Mouse (Mus musculus) liver, embryonic 13.5 days (tissue): Measurements from ENCODE around the gene L3mbtl1. TPM values are rescaled to one million over a fixed set of nuclear protein-coding genes. Genes with fewer than 3 reads are reported as not detected.

ENCODE experiments used
- ATAC-seq: fragments of 200-750 bp; cut with Nextera tagmentation; 2 replicates; pipeline ENCODE4 v1.8.0; 2017; ENCODE audit warnings: low read depth, mild to moderate bottlenecking, moderate number of reproducible peaks, moderate library complexity
- DNase-seq: peaks from one replicate; pipeline ENCODE4 v3.0.0; 2022
- H3K27ac ChIP-seq: fragments of 300-500 bp; sonication (generic); 2 replicates; pipeline ENCODE4 v1.5.1; 2015; ENCODE audit warnings: moderate library complexity, mild to moderate bottlenecking, inconsistent platforms
- H3K27me3 ChIP-seq: fragments of 300-500 bp; sonication (generic); 2 replicates; pipeline ENCODE4 v1.6.1; 2015; ENCODE audit warnings: mild to moderate bottlenecking, inconsistent platforms
- H3K36me3 ChIP-seq: fragments of 300-500 bp; sonication (generic); 2 replicates; pipeline ENCODE4 v1.6.1; 2015; ENCODE audit warnings: mild to moderate bottlenecking, inconsistent platforms
- H3K4me1 ChIP-seq: fragments of 300-500 bp; sonication (generic); replicated peaks from 2 replicates; pipeline ENCODE4 v1.6.1; 2015; ENCODE audit warnings: inconsistent platforms
- H3K4me2 ChIP-seq: fragments of 300-500 bp; sonication (generic); 2 replicates; pipeline ENCODE4 v1.6.1; 2015; ENCODE audit warnings: inconsistent platforms, mild to moderate bottlenecking, moderate library complexity
- H3K4me3 ChIP-seq: fragments of 300-500 bp; sonication (generic); replicated peaks from 2 replicates; pipeline ENCODE4 v1.5.1; 2015; ENCODE audit warnings: mild to moderate bottlenecking, inconsistent platforms
- H3K9ac ChIP-seq: fragments of 300-500 bp; sonication (generic); 2 replicates; pipeline ENCODE4 v1.6.1; 2015; ENCODE audit warnings: mild to moderate bottlenecking, inconsistent platforms
- H3K9me3 ChIP-seq: fragments of 300-500 bp; sonication (generic); replicated peaks from 2 replicates; pipeline ENCODE4 v1.6.1; 2016; ENCODE audit warnings: inconsistent platforms
- WGBS: fragments of 180-500 bp; shearing (Covaris S2); methylation state at CpG from one replicate; pipeline ENCODE4 v1.1.7; 2015; ENCODE audit not compliant: insufficient replicate concordance; 5-methylcytosine and 5-hydroxymethylcytosine counted together
- polyA plus RNA-seq: library from polyadenylated mRNA; unstranded; fragments of >200 nt; fragmentation: Nextera tagmentation; extraction: Ambion mirVana; gene quantifications from 2 replicates; pipeline ENCODE4 v1.2.1, GENCODE M21; 2015

Gene L3mbtl1
- polyA plus RNA-seq, 1 experiment from 2014 or later: 0.03 TPM

GRCm38 (mm10) chr2:162943931-162944330 is 659 bp downstream of the L3mbtl1 start:
- peak overlapping the region; percentile 70 for H3K4me2 ChIP-seq
- 8% methylated on average over 11 of the region's 11 CpGs for WGBS
- H3K27ac ChIP-seq: no peak overlapping the region
- peak overlapping the region; percentile 56; the same call in 1 of the 2 replicates for H3K4me3 ChIP-seq
- peaks cover 38% of the 10 kb centered on the region for H3K27me3 ChIP-seq
- DNase-seq: no peak
- H3K9ac ChIP-seq: no peak overlapping the region
- H3K4me1 ChIP-seq: peaks cover 20% of the 10 kb centered on the region
- peaks cover 16% of the 10 kb centered on the region for H3K36me3 ChIP-seq
- H3K9me3 ChIP-seq: no peaks in the 10 kb centered on the region
- no peak for ATAC-seq

GRCm38 (mm10) chr2:162946964-162947363 is 3.7 kb downstream of the L3mbtl1 start:
- ATAC-seq: no peak
- peaks cover 20% of the 10 kb centered on the region for H3K4me1 ChIP-seq
- no peak overlapping the region for H3K9ac ChIP-seq
- H3K36me3 ChIP-seq: no peaks in the 10 kb centered on the region
- peaks cover 28% of the 10 kb centered on the region for H3K27me3 ChIP-seq
- H3K27ac ChIP-seq: no peak overlapping the region
- no peak overlapping the region for H3K4me3 ChIP-seq
- H3K9me3 ChIP-seq: 0 out of 2 replicates have a peak, but pooled peaks cover 2% of the 10 kb centered on the region
- 69% methylated on average over 5 of the region's 5 CpGs for WGBS
- no peak for DNase-seq
- H3K4me2 ChIP-seq: no peak overlapping the region

- Histone ChIP-seq H3K4me3 (peak overlapping the region; percentile 28), H3K9me3 (0 out of 2 replicates have a peak, but pooled peaks cover 2% of the 10 kb centered on the region), H3K9ac (no peak overlapping the region), H3K27me3 (peaks cover 21% of the 10 kb centered on the region), H3K27ac (no peak overlapping the region), H3K4me1 (peaks cover 17% of the 10 kb centered on the region), H3K36me3 (no peaks in the 10 kb centered on the region), H3K4me2 (peak overlapping the region; percentile 56)
- WGBS: 33% methylated on average over 15 of the region's 15 CpGs
- ATAC-seq (peak; percentile 60), DNase-seq (peak; percentile 41)
Observed at GRCm38 (mm10) chr2:162947736-162948135, 4.5 kb downstream of the L3mbtl1 start.

GRCm38 (mm10) chr2:162948221-162948620 is 4.9 kb downstream of the L3mbtl1 start:
- Histone ChIP-seq H3K9ac (no peak overlapping the region), H3K27ac (no peak overlapping the region), H3K4me1 (peaks cover 12% of the 10 kb centered on the region), H3K27me3 (peaks cover 16% of the 10 kb centered on the region), H3K4me3 (peak overlapping the region; percentile 28), H3K9me3 (0 out of 2 replicates have a peak, but pooled peaks cover 2% of the 10 kb centered on the region), H3K4me2 (peak overlapping the region; percentile 56), H3K36me3 (no peaks in the 10 kb centered on the region)
- peak; percentile 71 for ATAC-seq
- no peak for DNase-seq
- 47% methylated on average over 14 of the region's 14 CpGs for WGBS

GRCm38 (mm10) chr2:162950776-162951175 is 7.5 kb downstream of the L3mbtl1 start:
- H3K4me1 ChIP-seq: 0 out of 2 replicates have a peak, but pooled peaks cover 7% of the 10 kb centered on the region
- no peak overlapping the region for H3K4me2 ChIP-seq
- DNase-seq: no peak
- H3K36me3 ChIP-seq: no peaks in the 10 kb centered on the region
- no peak overlapping the region for H3K27ac ChIP-seq
- no peak overlapping the region for H3K9ac ChIP-seq
- no peak overlapping the region for H3K4me3 ChIP-seq
- 0 out of 2 replicates have a peak, but pooled peaks cover 2% of the 10 kb centered on the region for H3K9me3 ChIP-seq
- no peaks in the 10 kb centered on the region; the same call in 1 of the 2 replicates for H3K27me3 ChIP-seq
- ATAC-seq: no peak
- WGBS: 69% methylated on average over 2 of the region's 2 CpGs

- no peaks in the 10 kb centered on the region for H3K4me1 ChIP-seq
- ATAC-seq (no peak), DNase-seq (no peak)
- no peak overlapping the region for H3K27ac ChIP-seq
- no peak overlapping the region for H3K4me3 ChIP-seq
- no peak overlapping the region for H3K9ac ChIP-seq
- no peaks in the 10 kb centered on the region; the same call in 1 of the 2 replicates for H3K27me3 ChIP-seq
- WGBS: 70% methylated on average over 2 of the region's 2 CpGs
- no peaks in the 10 kb centered on the region for H3K36me3 ChIP-seq
- H3K9me3 ChIP-seq: no peaks in the 10 kb centered on the region
- H3K4me2 ChIP-seq: no peak overlapping the region
Observed at GRCm38 (mm10) chr2:162956843-162957242, 13.6 kb downstream of the L3mbtl1 start.

- H3K4me2 ChIP-seq: no peak overlapping the region
- 60% methylated on average over 8 of the region's 10 CpGs for WGBS
- no peak overlapping the region for H3K4me3 ChIP-seq
- H3K4me1 ChIP-seq: no peaks in the 10 kb centered on the region
- DNase-seq (no peak), ATAC-seq (no peak)
- H3K36me3 ChIP-seq: no peaks in the 10 kb centered on the region
- no peak overlapping the region for H3K9ac ChIP-seq
- H3K27me3 ChIP-seq: no peaks in the 10 kb centered on the region; the same call in 1 of the 2 replicates
- H3K9me3 ChIP-seq: no peaks in the 10 kb centered on the region
- H3K27ac ChIP-seq: no peak overlapping the region
Observed at GRCm38 (mm10) chr2:162961321-162961720, 18.0 kb downstream of the L3mbtl1 start.

DNA sequence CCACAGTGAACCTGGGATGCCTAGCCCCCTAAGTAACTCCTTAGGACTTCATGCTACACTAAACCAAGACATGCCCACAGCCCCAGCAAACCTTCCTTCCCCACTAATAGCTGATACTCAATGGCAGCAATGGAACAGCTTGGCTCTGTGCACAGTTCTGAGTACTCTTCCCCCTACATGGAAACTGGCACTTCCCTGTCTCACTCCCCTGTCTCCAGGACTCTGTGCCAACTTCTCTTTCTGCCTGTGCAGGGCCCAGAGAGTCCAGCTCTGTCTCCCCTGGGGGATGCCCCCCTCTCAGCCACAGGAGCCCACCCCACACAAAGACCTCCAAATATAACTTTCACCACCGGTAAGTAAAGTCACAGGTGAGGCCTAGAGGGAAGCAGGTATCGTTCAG is 23.5 kb downstream of the L3mbtl1 start:
- no peak for DNase-seq
- Histone ChIP-seq H3K27ac (no peak overlapping the region), H3K36me3 (no peaks in the 10 kb centered on the region), H3K4me3 (no peak overlapping the region), H3K4me1 (no peaks in the 10 kb centered on the region), H3K9me3 (no peaks in the 10 kb centered on the region), H3K27me3 (no peaks in the 10 kb centered on the region), H3K9ac (no peak overlapping the region), H3K4me2 (no peak overlapping the region)
- 59% methylated on average over 2 of the region's 2 CpGs for WGBS
- ATAC-seq: no peak

DNA sequence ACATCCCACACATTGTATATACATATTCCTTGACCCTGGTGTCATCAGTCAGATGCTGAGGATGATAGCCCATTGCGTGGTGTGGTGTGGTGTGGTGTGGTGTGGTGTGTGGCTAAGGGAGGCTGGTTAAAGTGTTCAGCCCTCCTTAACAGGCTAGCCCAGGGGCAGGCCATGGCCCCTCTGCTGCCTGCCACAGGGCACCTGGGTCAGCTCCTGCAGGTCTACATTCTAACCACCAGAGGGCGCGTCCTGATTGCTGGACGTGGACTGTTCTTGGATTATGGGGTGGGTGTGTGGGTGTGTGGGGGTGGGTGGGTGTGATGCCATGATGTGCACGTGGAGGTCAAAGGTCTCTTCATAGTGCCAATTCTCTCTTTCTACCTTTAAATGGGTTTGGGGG is 25.1 kb downstream of the L3mbtl1 start:
- Histone ChIP-seq H3K4me2 (no peak overlapping the region), H3K9me3 (no peaks in the 10 kb centered on the region), H3K4me3 (no peak overlapping the region), H3K27ac (no peak overlapping the region), H3K36me3 (no peaks in the 10 kb centered on the region), H3K9ac (no peak overlapping the region), H3K4me1 (peaks cover 5% of the 10 kb centered on the region; the same call in 1 of the 2 replicates), H3K27me3 (no peaks in the 10 kb centered on the region)
- ATAC-seq (peak; percentile 47; the same call in 1 of the 2 replicates), DNase-seq (no peak)
- 4% methylated on average over 5 of the region's 5 CpGs for WGBS

GRCm38 (mm10) chr2:162969101-162969500 is 25.8 kb downstream of the L3mbtl1 start:
- Histone ChIP-seq H3K4me1 (peaks cover 11% of the 10 kb centered on the region; the same call in 1 of the 2 replicates), H3K36me3 (no peaks in the 10 kb centered on the region), H3K27me3 (no peaks in the 10 kb centered on the region), H3K4me3 (no peak overlapping the region), H3K9me3 (no peaks in the 10 kb centered on the region), H3K9ac (no peak overlapping the region), H3K4me2 (no peak overlapping the region), H3K27ac (no peak overlapping the region)
- no peak for ATAC-seq
- no peak for DNase-seq
- WGBS: 56% methylated on average over 3 of the region's 3 CpGs

DNA sequence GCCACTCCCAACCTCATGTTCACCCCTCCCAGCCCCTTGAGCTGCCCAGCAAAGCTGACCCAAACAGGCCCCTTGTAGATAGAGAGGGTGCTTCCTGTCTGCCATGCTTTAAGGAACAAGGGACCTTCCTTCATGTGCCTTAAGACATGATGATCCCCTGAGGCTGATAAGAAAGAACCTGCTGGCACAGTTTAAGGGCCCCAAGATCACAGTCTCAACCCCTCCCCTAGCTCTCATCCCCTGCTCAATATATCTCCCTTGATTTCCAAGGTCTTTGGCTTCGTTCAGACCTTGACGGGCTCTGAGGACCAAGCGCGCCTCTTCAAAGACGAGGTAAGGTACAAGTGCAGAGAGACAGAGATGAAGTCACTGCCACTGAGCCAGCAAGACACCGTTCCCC is 27.6 kb downstream of the L3mbtl1 start:
- no peaks in the 10 kb centered on the region for H3K9me3 ChIP-seq
- no peak overlapping the region for H3K4me3 ChIP-seq
- no peaks in the 10 kb centered on the region for H3K27me3 ChIP-seq
- no peak overlapping the region for H3K4me2 ChIP-seq
- ATAC-seq (no peak), DNase-seq (no peak)
- H3K9ac ChIP-seq: no peak overlapping the region
- H3K36me3 ChIP-seq: no peaks in the 10 kb centered on the region
- H3K4me1 ChIP-seq: peaks cover 11% of the 10 kb centered on the region; the same call in 1 of the 2 replicates
- no peak overlapping the region for H3K27ac ChIP-seq
- 77% methylated on average over 6 of the region's 6 CpGs for WGBS

- ATAC-seq (peak; percentile 51), DNase-seq (no peak)
Observed at GRCm38 (mm10) chr2:162972752-162973151, 29.5 kb downstream of the L3mbtl1 start.

More at GRCm38 (mm10) chr2:162972752-162973151, 29.5 kb downstream of the L3mbtl1 start:
- peak overlapping the region; percentile 66 for H3K27ac ChIP-seq
- H3K9me3 ChIP-seq: no peaks in the 10 kb centered on the region
- no peak overlapping the region for H3K4me3 ChIP-seq
- no peak overlapping the region for H3K9ac ChIP-seq
- H3K4me1 ChIP-seq: peaks cover 11% of the 10 kb centered on the region; the same call in 1 of the 2 replicates
- H3K4me2 ChIP-seq: no peak overlapping the region
- WGBS: 24% methylated on average over 7 of the region's 7 CpGs
- no peaks in the 10 kb centered on the region for H3K36me3 ChIP-seq
- no peaks in the 10 kb centered on the region for H3K27me3 ChIP-seq
